Mouse (Mus musculus): Measurements from ENCODE around the gene Gm49366.
"Not testable (repeated sequence)": the region's sequence is repeated elsewhere in the genome, so short reads cannot be mapped to it uniquely, and the experiment has no call there.

The Gm49366 gene

DNA sequence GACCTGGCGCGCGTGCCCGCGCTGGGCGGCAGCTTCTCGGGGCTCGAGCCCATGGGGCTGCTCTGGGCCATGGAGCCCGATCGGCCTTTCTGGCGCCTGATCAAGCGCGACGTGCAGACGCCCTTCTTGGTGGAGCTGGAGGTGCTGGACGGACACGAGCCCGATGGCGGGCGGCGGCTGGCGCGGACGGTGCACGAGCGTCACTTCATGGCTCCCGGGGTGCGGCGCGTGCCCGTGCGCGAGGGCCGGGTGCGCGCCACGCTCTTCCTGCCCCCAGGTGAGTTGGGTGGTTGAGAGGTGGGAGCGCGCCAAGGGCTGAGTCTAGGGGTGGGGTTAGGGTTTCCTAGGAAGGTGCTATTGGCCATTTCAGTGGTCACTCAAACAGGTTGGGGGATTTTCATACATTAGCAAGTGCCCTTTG lies at the start of gene Gm49366:
Gene Gm49366, plus strand, starts transcription at position 245 of the 421 bp plus-strand sequence.
- DNase-seq: peak; percentile 25

DNA sequence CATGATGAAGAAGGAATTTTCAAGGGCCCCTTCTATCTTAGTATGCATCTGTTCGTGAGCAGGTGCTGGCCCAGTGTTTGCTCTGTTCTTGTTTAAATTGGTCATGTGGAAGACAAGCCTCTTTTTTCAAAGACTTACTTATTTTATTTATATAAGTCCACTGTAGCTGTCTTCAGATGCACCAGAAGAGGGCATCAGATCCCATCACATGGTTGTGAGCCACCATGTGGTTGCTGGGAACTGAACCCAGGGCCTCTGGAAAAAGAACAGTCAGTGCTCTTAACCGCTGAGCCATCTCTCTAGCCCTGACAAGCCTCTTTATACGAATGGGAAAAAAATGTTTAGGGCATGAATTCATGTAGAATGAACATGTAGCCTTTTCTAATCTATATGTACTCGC lies 49.4 kb upstream of the Gm49366 start:
- DNase-seq: no peak

DNA sequence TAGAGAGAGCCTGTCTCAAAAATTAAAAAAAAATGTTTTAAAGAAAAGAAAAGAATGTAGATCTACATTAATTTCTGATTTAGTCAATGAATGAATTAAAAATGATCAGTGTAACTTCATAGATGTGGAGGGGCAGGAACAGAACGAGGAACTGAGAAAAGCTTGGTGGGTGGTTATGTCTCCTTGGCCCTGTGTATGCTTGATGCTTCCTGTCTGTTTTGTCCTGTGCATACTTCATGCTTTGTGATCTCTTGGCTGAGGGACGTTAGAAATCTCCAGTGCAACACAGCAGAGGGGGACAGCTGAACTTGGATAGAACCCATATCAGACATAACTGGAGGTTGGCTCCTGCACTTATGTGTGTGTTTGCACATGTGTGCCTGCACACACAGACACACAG lies 41.5 kb upstream of the Gm49366 start:
- DNase-seq: no peak

DNA sequence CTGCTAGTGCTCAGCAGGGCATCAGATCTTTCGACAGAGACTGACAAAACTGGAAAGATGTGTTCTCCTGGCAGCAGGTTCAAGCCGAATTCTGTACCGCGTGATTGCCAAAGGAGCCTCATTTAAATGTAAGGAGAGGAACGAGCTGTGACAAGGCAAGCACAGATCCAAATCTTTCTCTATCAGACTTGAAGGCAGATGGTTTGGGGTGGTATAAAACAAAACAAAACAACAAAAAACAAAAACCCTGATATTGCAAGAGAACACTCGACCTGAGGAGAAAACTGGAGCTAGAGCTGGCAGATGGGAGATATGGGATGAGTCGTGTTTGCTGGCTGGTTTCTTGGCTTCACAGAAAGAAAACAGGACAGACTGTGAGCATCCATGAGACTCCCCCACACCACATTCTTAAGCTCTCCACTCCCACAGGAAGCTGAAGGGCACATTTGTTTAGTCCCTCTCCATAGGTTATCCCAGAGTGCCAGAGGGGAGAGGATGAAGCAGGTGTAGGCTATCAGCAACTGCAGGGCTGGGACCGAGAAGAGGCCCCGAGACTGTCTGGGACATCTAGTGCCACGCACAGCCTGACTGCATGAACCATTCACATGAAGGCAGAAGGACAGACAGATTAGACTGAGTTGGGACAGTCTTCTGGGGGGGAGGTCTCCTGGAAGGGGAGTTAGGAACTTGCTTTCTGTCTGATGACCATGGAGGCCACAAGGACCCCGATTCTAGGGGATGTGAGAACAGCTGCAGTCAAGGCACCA lies 40.2 kb upstream of the Gm49366 start:
- DNase-seq: no peak

DNA sequence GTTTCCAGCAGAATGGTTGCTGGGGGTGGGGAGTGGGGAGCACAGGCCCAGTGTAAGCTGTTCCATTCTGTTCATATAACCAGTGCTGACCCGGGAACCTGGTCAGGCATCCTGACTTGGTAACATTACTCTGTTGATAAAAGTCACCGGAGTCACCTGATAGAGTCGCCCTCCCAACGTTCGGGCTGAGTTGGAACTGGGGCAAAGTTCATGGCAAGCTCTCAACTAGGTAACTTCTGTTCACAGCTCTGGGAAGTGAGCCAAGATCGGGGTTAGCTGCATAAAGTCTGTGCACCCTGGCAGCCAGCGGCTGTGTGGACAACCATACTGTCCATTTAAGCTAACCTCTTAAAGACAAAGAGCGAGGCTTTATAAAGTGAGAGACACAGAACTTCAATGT lies 39.5 kb upstream of the Gm49366 start:
- not testable (repeated sequence) for DNase-seq

DNA sequence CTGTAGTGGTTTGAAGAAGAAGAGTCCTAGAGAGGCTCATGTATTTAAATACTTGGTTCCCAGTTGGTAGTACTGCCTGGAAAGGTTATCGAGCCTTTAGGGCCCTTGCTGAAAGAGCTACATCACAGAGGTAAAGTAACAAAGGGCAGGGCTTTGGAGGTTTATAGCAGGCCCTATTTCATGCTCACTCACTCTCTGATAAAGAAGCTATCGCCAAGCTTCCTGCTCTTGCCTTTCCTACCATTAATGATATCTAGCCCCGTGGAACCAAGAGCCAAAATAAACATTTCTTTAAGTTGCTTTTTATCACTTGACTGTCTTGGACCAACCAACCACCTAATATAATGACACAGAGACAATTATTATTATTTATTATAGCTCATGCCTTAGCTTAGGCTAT lies 38.3 kb upstream of the Gm49366 start:
- DNase-seq: no peak

DNA sequence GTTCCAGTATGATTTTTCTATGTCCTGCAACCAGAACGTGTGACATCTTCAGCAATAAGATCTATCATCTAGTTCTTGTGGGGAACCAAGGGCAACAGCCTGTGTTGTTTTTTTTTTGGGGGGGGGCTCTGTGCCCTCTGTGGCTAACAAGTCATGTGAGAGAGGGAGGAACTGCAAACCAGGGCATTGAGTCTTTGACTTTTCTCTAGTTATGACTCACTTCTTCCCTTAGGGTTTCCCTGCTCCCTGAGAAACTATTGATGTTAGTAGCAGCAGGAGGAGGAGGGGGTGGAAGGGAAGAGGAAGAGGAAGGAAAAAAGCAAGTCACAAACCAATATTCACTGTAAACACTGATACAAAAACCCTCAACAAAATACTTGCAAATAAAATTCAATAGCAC lies 34.9 kb upstream of the Gm49366 start:
- no peak for DNase-seq

DNA sequence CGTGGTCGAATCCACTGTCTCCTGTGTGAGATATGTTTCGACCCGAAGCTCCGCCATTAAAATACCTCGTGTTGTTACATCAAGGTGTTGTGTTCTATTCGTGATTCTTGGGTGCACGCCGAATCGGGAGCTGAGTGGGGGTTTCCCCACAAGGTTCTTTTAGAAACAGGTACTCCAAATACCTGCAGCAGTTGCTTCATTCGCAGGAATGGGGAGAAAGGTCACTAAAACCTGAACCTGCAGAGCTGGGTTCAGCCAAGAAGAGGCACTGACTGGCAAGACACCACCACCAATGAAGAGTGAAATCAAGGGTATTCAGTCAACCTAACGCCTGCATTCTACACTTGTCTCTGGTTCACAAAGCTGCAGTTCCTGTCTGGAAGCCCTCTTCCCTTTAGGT lies 30.5 kb upstream of the Gm49366 start:
- DNase-seq: no peak

DNA sequence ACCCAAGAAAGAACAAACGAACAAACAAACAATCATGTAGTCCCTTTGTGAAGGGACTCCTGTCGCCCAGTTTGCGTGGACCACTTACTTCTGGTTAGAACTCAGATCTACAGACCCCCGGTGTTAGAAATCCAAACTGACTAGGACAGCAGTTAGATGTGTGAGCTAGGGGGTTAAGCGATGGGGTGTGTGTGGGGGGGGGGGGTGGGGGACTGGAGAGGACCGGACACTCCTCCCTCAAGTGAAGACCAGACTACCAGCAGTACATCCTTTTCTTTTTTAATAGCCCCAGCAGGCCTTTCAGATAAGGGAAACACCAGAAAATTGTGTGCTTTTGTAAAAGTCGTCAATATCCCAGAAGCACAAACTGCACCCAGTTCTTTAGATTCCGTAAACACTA lies 30.0 kb upstream of the Gm49366 start:
- DNase-seq: no peak

DNA sequence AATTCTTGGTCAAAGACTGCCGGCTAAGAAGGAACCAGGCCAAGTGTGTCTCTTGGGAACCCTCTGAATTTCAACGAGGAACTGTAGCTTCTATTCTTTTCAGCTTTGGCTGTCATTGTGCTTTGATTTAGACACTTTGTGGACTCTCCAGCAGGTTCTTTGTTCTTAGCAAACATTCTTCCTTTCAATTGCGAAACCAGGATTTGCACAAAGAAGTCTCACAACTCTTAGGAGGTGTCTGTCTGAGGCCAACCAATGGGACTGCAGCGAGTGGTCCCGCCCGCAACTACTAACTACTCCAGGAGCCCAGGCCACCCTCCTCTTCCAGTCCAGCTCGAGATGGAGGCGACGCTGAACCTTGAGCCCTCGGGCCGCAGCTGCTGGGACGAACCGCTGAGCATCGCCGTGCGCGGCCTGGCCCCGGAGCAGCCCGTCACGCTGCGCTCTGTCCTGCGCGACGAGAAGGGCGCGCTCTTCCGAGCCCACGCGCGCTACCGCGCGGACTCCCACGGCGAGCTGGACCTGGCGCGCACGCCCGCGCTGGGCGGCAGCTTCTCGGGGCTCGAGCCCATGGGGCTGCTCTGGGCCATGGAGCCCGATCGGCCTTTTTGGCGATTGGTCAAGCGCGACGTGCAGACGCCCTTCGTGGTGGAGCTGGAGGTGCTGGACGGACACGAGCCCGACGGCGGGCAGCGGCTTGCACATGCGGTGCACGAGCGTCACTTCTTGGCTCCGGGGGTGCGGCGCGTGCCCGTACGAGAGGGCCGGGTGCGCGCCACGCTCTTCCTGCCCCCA lies 29.4 kb upstream of the Gm49366 start, which contains the start of gene Acot1:
Gene Acot1, plus strand, starts transcription at position 320 of the 795 bp plus-strand sequence.
- peak; percentile 85 for DNase-seq

DNA sequence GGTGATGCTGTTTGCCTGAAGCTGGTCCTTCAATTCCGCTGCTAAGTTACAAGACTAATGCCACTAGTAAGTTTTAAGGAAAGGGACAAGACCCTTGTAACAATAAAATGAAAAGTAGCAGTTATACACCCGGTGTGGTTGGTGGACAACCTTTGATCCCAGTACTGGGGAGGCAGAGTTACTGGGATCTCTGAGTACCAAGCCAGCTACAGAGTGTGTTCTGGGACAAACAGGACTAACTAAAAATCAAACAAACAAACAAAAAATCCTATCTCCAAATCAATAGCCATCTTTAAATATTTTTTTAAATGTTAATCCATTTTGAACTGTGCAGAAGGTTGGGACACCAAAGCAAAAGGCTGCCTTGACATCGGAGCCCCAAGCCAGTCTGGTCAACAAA lies 28.5 kb upstream of the Gm49366 start:
- DNase-seq: no peak

DNA sequence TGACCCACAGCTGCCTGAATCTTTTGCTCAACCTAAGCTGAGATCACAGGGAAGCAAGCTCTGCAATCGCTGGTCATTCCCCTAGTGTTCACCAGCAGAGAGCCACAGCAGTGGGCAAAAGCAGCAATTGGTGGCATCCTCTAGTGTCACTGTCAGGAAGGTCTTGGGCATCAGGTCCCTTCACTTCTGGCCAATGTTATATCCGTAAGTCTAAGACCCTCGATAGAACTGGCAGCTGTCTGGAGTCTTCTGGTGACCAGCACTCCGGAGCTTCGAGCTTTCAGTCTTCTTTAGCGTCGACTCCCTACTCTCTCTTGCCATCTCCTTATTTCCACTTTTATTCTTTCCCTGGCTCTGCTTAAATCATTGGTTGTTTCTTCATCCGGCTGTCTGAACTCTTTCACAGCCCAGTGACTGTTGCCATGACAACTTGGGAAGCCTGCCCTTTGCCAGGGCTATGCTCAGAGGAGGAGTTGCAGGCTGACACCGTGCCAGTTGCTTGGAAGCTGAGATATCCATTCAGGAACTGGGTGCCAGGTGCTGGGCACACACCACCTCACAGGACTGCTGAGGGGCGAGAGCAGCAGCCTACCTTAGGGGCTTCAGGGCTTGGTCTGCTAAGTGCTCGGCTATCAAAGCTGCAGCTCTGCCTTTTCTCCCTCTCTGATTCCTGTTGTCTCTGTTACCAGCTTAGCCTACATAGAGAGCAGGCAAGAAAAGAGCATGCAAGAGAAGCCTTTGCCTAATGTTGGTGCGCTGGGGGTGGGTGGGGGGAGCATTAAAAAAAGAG lies 27.3 kb upstream of the Gm49366 start:
- DNase-seq: peak; percentile 79

DNA sequence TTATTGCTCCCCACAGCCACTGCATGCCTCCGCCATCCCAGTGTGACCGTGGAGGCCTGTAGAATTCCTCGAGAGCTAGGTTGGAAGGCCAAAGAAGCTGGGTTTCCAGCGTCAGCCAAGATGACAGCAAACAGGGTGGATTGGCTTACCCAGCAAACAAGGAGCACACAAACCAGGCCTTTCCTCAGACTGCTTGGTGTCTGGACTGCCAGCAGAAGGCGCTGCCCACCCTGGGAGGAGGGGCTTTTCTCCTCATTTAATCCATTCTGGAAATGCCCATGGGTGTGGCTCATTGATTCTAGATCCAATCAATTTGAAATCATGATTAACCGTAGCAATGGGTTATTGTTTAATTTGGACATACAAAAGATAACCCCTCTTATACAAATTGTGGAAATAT lies 25.6 kb upstream of the Gm49366 start:
- DNase-seq: no peak

DNA sequence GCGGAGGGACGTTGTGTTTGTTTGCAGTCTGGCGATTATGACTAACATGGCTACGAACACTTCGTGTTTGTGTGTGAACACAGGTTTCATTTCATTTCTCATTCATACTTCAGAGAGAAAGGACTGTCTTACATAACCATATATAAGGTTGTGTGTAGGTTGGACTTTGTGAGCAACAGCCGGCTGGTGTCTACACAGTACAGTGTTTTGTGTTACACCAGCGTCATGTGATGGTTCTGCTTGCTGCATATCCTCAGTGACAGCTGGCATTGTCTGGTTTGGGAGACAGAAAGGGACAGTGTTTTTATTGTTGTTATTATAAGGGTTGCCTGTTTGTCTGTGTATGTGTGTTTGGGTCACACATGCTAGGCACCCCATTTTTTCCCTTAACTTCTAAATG lies 25.0 kb upstream of the Gm49366 start:
- no peak for DNase-seq

DNA sequence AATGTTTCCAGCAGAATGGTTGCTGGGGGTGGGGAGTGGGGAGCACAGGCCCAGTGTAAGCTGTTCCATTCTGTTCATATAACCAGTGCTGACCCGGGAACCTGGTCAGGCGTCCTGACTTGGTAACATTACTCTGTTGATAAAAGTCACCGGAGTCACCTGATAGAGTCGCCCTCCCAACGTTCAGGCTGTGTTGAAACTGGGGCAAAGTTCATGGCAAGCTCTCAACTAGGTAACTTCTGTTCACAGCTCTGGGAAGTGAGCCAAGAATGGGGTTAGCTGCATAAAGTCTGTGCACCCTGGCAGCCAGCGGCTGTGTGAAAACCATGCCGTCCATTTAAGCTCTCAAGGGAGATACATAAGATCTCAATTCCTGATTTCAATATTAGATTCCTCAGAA lies 18.2 kb upstream of the Gm49366 start:
- not testable (repeated sequence) for DNase-seq

DNA sequence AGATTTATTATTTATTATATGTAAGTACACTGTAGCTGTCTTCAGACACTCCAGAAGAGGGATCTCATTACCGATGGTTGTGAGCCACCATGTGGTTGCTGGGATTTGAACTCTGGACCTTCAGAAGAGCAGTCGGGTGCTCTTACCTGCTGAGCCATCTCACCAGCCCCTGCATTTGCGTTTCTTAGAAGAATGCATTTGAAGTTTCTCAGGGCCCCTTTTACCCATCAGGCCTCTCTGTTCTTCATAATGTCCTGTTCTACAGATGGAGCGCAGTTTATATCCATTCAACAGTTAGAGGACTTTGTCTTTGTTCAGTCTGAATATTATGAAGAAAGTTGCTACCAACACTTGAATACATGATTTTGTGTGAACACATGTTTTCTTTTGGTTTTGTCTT lies 16.5 kb upstream of the Gm49366 start:
- DNase-seq: not testable (repeated sequence)

DNA sequence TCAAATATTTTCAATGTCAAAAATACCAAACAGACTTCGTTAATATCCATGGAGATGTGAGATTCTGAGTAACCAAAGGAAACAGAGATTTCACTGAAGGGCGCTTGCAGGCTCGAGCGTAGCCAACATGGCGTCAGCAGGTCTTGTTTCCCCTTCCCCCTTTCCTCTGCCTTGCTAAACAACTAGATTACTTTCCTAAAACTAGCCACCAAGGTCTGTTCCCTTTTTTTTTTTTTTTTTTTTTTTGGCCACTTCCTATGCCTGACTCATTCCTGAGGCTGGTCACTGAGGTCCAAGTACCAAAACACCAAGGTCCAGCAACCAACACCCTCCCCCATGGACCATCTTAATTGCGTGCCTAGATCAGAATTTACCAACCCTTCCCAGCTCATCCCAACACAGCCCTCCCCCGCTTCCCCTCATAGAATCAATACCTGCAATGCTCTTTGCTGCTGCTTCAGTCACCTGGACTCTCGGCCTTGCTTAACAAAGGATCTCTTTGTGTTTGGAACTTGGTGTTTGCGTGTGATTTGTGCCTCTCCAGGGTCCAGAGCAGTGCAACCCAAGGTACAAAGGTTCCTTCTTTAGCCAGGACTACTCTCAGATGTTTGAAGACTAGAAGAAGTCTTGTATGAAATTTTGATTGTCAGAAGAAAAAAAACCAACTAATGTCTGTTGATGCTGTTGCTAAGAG lies 15.5 kb upstream of the Gm49366 start:
- DNase-seq: no peak

DNA sequence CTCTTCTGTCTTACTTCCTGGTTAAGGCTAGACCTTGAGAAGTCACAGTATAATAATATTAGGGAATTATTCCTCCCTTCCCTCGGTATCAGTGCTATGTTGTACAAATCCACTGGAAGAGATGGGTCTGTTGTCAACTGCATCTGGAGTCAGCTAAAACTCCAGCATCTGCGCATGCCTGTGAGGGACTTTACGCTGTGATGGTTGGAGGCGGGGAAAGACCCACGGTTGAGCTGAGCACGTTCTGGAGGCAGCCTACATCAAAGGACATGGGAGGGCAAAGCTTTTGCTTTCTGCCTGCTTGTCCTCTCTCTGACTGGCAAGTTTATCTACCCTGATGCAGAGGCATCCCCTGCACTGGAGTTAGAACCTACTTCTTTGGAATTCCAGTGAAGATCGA lies 12.8 kb upstream of the Gm49366 start:
- DNase-seq: no peak

DNA sequence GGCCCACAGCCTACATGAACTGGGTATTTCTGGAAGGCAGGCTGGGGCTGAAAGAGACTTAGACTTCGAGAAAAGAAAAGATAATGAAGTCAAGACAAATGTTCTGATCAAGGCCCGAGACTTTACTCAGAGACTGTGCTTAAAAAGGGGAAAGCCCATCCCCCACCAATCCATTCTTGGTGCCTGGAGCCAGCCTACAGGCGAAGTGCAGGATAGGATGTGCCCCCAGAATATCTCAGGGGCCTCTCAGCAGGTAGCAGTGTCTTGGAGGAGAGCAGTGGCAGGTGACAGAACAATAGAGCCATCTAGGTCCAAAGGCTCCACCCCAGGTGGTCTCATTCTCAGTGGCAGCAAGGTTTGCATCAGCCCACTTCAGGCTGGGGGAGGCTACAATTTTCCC lies 10.4 kb upstream of the Gm49366 start:
- not testable (repeated sequence) for DNase-seq

DNA sequence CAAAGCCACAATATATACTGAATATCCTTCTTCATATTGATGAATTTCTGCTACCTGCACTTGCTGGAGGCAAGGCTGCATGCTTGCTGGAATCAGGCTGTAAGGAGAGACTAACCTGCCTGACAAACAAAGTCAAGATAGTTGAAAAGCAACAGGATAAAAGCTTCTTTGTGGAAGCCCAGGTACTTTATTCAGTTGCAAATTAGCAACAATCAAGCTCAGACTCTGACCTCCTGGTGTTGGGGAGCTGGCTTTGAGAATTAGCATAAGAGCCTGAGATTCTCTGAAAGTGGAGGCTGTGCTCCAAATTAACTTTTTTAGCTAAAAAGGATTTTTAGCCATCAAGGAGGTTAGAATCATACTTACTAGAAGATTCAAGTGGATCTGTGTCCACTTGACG lies 9.7 kb upstream of the Gm49366 start:
- DNase-seq: not testable (repeated sequence)

DNA sequence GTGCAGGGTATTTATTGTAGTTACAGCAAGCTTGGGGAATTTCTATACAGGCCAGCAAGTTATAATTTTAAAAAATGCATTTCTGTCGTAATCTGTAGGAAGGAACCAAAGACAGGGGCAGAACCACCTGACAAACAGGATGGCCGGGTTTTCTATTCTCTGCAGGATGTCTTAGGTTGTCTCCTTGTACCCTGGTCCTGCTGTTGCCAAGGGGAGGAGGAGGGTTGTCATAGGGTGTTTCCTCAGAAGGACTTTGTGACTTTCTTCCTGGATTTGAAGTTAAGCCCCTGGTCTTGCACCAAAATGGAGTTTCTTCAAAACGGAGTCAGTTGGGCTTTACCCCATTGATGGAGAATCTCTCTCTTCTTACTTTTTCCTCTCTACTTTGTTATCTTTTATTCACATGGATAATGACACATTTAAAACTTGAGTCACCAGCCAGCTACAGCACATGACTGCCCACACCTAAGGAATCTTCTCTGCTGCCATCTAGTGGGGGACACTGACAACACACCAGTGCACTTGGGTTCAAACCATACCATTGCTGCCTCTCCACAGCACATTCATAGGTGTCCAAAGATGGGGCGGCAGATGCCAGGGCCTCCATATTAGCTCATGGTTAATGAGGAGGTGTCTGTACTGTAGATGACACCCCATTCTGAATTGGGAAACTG lies 7.9 kb upstream of the Gm49366 start:
- DNase-seq: peak; percentile 86

DNA sequence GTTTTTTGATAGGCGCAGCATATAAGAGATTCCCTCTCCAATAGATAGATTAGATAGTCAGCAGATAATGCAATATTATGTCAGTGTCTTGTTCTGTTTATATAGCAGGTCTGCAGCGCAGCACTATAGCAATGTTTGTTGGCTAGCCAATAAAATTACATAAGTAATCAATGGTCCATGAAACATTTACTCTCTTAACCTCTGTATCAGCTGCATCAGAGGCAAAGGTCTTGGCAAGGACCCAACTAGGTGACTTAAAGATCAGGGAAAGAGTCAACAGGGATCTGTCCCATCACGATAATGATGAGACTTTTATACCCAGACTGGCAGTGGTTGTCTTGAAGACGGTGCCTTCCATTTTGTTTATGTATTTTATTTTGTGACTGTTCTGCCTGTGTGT lies 5.9 kb upstream of the Gm49366 start:
- DNase-seq: no peak

Measured in embryo, embryonic 11 days (tissue).